In the genomic region with DNA sequence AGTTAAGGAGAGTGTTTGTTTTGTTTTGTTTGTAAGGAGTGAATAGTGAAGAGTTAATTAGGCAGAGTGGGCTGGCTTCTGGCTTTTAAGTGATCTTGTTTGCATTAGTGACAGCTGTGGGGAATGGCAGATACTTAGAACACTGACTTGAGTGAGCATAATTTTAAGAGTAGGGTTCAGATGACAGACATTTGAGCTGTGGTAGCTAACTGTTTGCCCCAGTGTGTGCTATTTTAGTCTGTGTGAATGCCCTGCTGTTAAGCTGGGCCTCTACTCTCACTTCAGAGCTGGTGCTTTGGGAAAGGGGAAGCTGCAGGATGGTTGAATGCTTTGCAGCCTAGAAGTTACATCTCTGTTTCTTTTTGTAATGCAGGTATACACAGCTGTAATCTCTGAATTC, we compare ENCODE assay signal across 17 mouse cellular contexts. TPM values are rescaled to one million over a fixed set of nuclear protein-coding genes. Genes with fewer than 3 reads are reported as not detected.
DNase-seq lines count a peak whose midpoint lies in the region; ATAC-seq and TF ChIP-seq lines count a peak whose summit lies in the region.
"Had no signal": no experiment of that assay in that cellular context is flagged by ENCODE, and none has a peak within 500 bp of the region (broad histone marks: within the 10 kb centered on the region; RNA-seq: fewer than 3 reads in every experiment).

No protein-coding gene starts in this region.

- H3K27me3 ChIP-seq in forebrain, embryonic 15.5 days: no peaks in the 10 kb centered on the region
- no peaks in the 10 kb centered on the region for H3K27me3 ChIP-seq in forebrain, embryonic 13.5 days
- H3K27me3 ChIP-seq in heart, embryonic 11.5 days (ENCODE audit: control insufficient read depth, insufficient read depth, low read length): no peaks in the 10 kb centered on the region
- no peaks in the 10 kb centered on the region for H3K27me3 ChIP-seq in lung, postnatal 0 days (replicated peaks; ENCODE audit: insufficient read depth, low read length)
- H3K27me3 ChIP-seq: limb, embryonic 13.5 days; neural tube, embryonic 13.5 days; Patski; stomach, embryonic 15.5 days had no signal

- H3K9ac ChIP-seq in forebrain, embryonic 15.5 days (replicated peaks): no peak overlapping the region
- H3K9ac ChIP-seq in forebrain, embryonic 13.5 days: no peak overlapping the region
- no peak overlapping the region; the same call in 1 of the 2 replicates for H3K9ac ChIP-seq in heart, embryonic 11.5 days (ENCODE audit: low read depth, low read length)
- no peak overlapping the region for H3K9ac ChIP-seq in lung, postnatal 0 days (replicated peaks; ENCODE audit: low read depth)
- H3K9ac ChIP-seq: limb, embryonic 13.5 days; neural tube, embryonic 13.5 days; stomach, embryonic 15.5 days had no signal

- TF ChIP-seq EP300 in lung, postnatal 0 days (IDR thresholded peaks at IDR 0.05): no peak

- H3K4me2 ChIP-seq in forebrain, embryonic 15.5 days (replicated peaks): no peak overlapping the region
- no peak overlapping the region for H3K4me2 ChIP-seq in forebrain, embryonic 13.5 days
- H3K4me2 ChIP-seq in heart, embryonic 11.5 days: peak overlapping the region; percentile 20
- H3K4me2 ChIP-seq in lung, postnatal 0 days (replicated peaks; ENCODE audit: low read depth, low read length): no peak overlapping the region
- H3K4me2 ChIP-seq: limb, embryonic 13.5 days; neural tube, embryonic 13.5 days; stomach, embryonic 15.5 days had no signal

- H3K9me3 ChIP-seq in forebrain, embryonic 15.5 days: no peaks in the 10 kb centered on the region
- no peaks in the 10 kb centered on the region for H3K9me3 ChIP-seq in forebrain, embryonic 13.5 days (replicated peaks)
- H3K9me3 ChIP-seq in heart, embryonic 11.5 days (replicated peaks; ENCODE audit: control insufficient read depth, low read length): no peaks in the 10 kb centered on the region
- no peaks in the 10 kb centered on the region for H3K9me3 ChIP-seq in lung, postnatal 0 days (ENCODE audit: low read length)
- H3K9me3 ChIP-seq: limb, embryonic 13.5 days; neural tube, embryonic 13.5 days; stomach, embryonic 15.5 days had no signal

- H3K4me3 ChIP-seq in forebrain, embryonic 15.5 days: no peak overlapping the region
- no peak overlapping the region for H3K4me3 ChIP-seq in forebrain, embryonic 13.5 days
- H3K4me3 ChIP-seq in heart, embryonic 11.5 days (ENCODE audit: low read depth, low read length): no peak overlapping the region
- no peak overlapping the region for H3K4me3 ChIP-seq in lung, postnatal 0 days (ENCODE audit: low read depth, low read length)
- H3K4me3 ChIP-seq: limb, embryonic 13.5 days; neural tube, embryonic 13.5 days; stomach, embryonic 15.5 days had no signal

- no peak for DNase-seq in heart, postnatal 4 days
- no peak for DNase-seq in lung, postnatal 0 days (ENCODE audit: low spot score)
- DNase-seq in lung, postnatal 36 days: no peak
- no peak for DNase-seq in urinary bladder, postnatal 10 days (ENCODE audit: low spot score)
- DNase-seq: adrenal gland, postnatal 36 days; cerebellum, adult 8-10 months; kidney, adult 18-20 months; kidney, postnatal 36 days; thymus, adult 2 months had no signal

- ATAC-seq in forebrain, embryonic 15.5 days (replicated peaks): no peak
- ATAC-seq in forebrain, embryonic 13.5 days: no peak
- no peak for ATAC-seq in heart, embryonic 11.5 days (replicated peaks; ENCODE audit: insufficient number of reproducible peaks, low FRiP score, low TSS enrichment)
- ATAC-seq in lung, postnatal 0 days: no peak
- ATAC-seq in activated CD4-positive, CD25-positive, alpha-beta regulatory T cell, adult 4 months: no peak
- ATAC-seq: Patski had no signal

- peaks cover 35% of the 10 kb centered on the region; the same call in 1 of the 2 replicates for H3K36me3 ChIP-seq in forebrain, embryonic 15.5 days
- peaks cover 45% of the 10 kb centered on the region for H3K36me3 ChIP-seq in forebrain, embryonic 13.5 days (ENCODE audit: poor library complexity, severe bottlenecking)
- peaks cover 3% of the 10 kb centered on the region; the same call in 1 of the 2 replicates for H3K36me3 ChIP-seq in heart, embryonic 11.5 days (ENCODE audit: control insufficient read depth, insufficient read depth, low read length)
- peaks cover 5% of the 10 kb centered on the region; the same call in 1 of the 2 replicates for H3K36me3 ChIP-seq in lung, postnatal 0 days (ENCODE audit: insufficient read depth, low read length)

- peaks cover 14% of the 10 kb centered on the region for H3K4me1 ChIP-seq in forebrain, embryonic 15.5 days
- peaks cover 6% of the 10 kb centered on the region for H3K4me1 ChIP-seq in forebrain, embryonic 13.5 days
- peaks cover 31% of the 10 kb centered on the region for H3K4me1 ChIP-seq in heart, embryonic 11.5 days (ENCODE audit: control insufficient read depth, insufficient read depth, low read length)
- H3K4me1 ChIP-seq in lung, postnatal 0 days (ENCODE audit: insufficient read depth, low read depth, low read length): peaks cover 6% of the 10 kb centered on the region
- H3K4me1 ChIP-seq: stomach, embryonic 15.5 days had no signal

- H3K27ac ChIP-seq in forebrain, embryonic 15.5 days (replicated peaks): peak overlapping the region; percentile 7; the same call in 1 of the 2 replicates
- H3K27ac ChIP-seq in forebrain, embryonic 13.5 days: no peak overlapping the region; the same call in 1 of the 2 replicates
- H3K27ac ChIP-seq in heart, embryonic 11.5 days (ENCODE audit: low read depth, low read length): peak overlapping the region; percentile 80
- H3K27ac ChIP-seq in lung, postnatal 0 days (ENCODE audit: low read length): 0 out of 2 replicates have a peak overlapping the region, but pooled peaks have one; percentile 55
- H3K27ac ChIP-seq: limb, embryonic 13.5 days; neural tube, embryonic 13.5 days; stomach, embryonic 15.5 days had no signal

- TF ChIP-seq CTCF in lung, postnatal 0 days (IDR thresholded peaks at IDR 0.05): no peak

RNA-seq across cellular contexts. Expression of gene Rprd1b, which starts 38.2 kb away (rescaled TPM):
- polyA plus RNA-seq in forebrain, embryonic 15.5 days (2015; fragmentation: Nextera tagmentation; extraction: Ambion mirVana): 38.9 and 44.1 TPM in 2 replicates
- polyA plus RNA-seq in forebrain, embryonic 13.5 days (2015; fragmentation: Nextera tagmentation; extraction: Ambion mirVana): 51.3 and 54.2 TPM in 2 replicates
- polyA plus RNA-seq in heart, embryonic 11.5 days (2014; fragmentation: Nextera tagmentation; extraction: Ambion mirVana): 35.3 and 43.1 TPM in 2 replicates
- total RNA-seq in heart, postnatal 4 days (2021): 10 to 100 TPM; 29.0 to 36.3 TPM
- 23.4 and 23.8 TPM in 2 replicates for polyA plus RNA-seq in lung, postnatal 0 days (2015; fragmentation: Nextera tagmentation; extraction: Ambion mirVana)
- 10 to 100 TPM; 17.8 to 24.9 TPM for polyA plus RNA-seq in activated CD4-positive, CD25-positive, alpha-beta regulatory T cell, adult 4 months (2017; shearing (Covaris generic))

RNA-seq across cellular contexts. Expression of gene Tti1, which starts 38.2 kb away (rescaled TPM):
- 21.3 and 22.2 TPM in 2 replicates for polyA plus RNA-seq in forebrain, embryonic 15.5 days (2015; fragmentation: Nextera tagmentation; extraction: Ambion mirVana)
- polyA plus RNA-seq in forebrain, embryonic 13.5 days (2015; fragmentation: Nextera tagmentation; extraction: Ambion mirVana): 21.0 and 25.9 TPM in 2 replicates
- polyA plus RNA-seq in heart, embryonic 11.5 days (2014; fragmentation: Nextera tagmentation; extraction: Ambion mirVana): 24.5 and 25.6 TPM in 2 replicates
- 10 to 100 TPM; 25.2 to 27.4 TPM for total RNA-seq in heart, postnatal 4 days (2021)
- polyA plus RNA-seq in lung, postnatal 0 days (2015; fragmentation: Nextera tagmentation; extraction: Ambion mirVana): 8.1 and 8.6 TPM in 2 replicates
- 10 to 100 TPM; 22.3 to 26.4 TPM for polyA plus RNA-seq in activated CD4-positive, CD25-positive, alpha-beta regulatory T cell, adult 4 months (2017; shearing (Covaris generic))
